Mouse (Mus musculus) lung, postnatal 0 days (tissue): ENCODE results near the gene Dlk2. TPM values are rescaled to one million over a fixed set of nuclear protein-coding genes. Genes with fewer than 3 reads are reported as not detected.
A peak's percentile ranks its signal among the peaks of the same experiment; 100 is the strongest.

Experiments used
- ATAC-seq: fragments of 200-750 bp; cut with Nextera tagmentation; 2 replicates; pipeline ENCODE4 v1.8.0; 2017; ENCODE audit warnings: moderate library complexity
- DNase-seq: peaks from one replicate; pipeline ENCODE4 v3.0.0-alpha.2; 2016; ENCODE audit warnings: low spot score
- H3K27ac ChIP-seq: fragments of 300-500 bp; sonication (generic); 2 replicates; pipeline ENCODE4 v1.5.1; 2014; ENCODE audit warnings: antibody characterized with exemption, mild to moderate bottlenecking, low read length, mixed read lengths
- H3K27me3 ChIP-seq: fragments of 300-500 bp; sonication (generic); replicated peaks from 2 replicates; pipeline ENCODE4 v1.6.1; 2014; ENCODE audit warnings: low read length, mixed read lengths; ENCODE audit not compliant: insufficient read depth
- H3K36me3 ChIP-seq: fragments of 300-500 bp; sonication (generic); 2 replicates; pipeline ENCODE4 v1.6.1; 2014; ENCODE audit warnings: low read length, mixed read lengths; ENCODE audit not compliant: insufficient read depth
- H3K4me1 ChIP-seq: fragments of 300-500 bp; sonication (generic); 2 replicates; pipeline ENCODE4 v1.6.1; 2014; ENCODE audit warnings: antibody characterized with exemption, low read depth, low read length, mixed read lengths; ENCODE audit not compliant: insufficient read depth
- H3K4me2 ChIP-seq: fragments of 300-500 bp; sonication (generic); replicated peaks from 2 replicates; pipeline ENCODE4 v1.6.1; 2014; ENCODE audit warnings: low read depth, mild to moderate bottlenecking, low read length, moderate library complexity, mixed read lengths
- H3K4me3 ChIP-seq: fragments of 300-500 bp; sonication (generic); 2 replicates; pipeline ENCODE4 v1.5.1; 2014; ENCODE audit warnings: low read depth, low read length
- H3K9ac ChIP-seq: fragments of 300-500 bp; sonication (generic); replicated peaks from 2 replicates; pipeline ENCODE4 v1.6.1; 2014; ENCODE audit warnings: low read depth, mild to moderate bottlenecking
- H3K9me3 ChIP-seq: fragments of 300-500 bp; sonication (generic); 2 replicates; pipeline ENCODE4 v1.6.1; 2016; ENCODE audit warnings: low read length, mixed read lengths
- CTCF ChIP-seq: IDR thresholded peaks from 2 replicates; pipeline ENCODE4 v1.5.1; 2016; ENCODE audit warnings: antibody characterized with exemption, mild to moderate bottlenecking
- EP300 ChIP-seq: IDR thresholded peaks from 2 replicates; pipeline ENCODE4 v1.6.1; 2016; ENCODE audit warnings: antibody characterized with exemption, mild to moderate bottlenecking, control low read depth
- WGBS: fragments of 180-500 bp; shearing (Covaris S2); extraction: QIAGEN DNeasy Blood & Tissue Kit; methylation state at CpG from one replicate; pipeline ENCODE4 v1.1.7; 2014; 5-methylcytosine and 5-hydroxymethylcytosine counted together
- polyA plus RNA-seq: library from polyadenylated mRNA; unstranded; fragments of >200 nt; fragmentation: Nextera tagmentation; extraction: Ambion mirVana; gene quantifications from 2 replicates; pipeline ENCODE4 v1.2.1, GENCODE M21; 2015

Dlk2 gene
- polyA plus RNA-seq, result 1.3 TPM in 2 replicates

DNA sequence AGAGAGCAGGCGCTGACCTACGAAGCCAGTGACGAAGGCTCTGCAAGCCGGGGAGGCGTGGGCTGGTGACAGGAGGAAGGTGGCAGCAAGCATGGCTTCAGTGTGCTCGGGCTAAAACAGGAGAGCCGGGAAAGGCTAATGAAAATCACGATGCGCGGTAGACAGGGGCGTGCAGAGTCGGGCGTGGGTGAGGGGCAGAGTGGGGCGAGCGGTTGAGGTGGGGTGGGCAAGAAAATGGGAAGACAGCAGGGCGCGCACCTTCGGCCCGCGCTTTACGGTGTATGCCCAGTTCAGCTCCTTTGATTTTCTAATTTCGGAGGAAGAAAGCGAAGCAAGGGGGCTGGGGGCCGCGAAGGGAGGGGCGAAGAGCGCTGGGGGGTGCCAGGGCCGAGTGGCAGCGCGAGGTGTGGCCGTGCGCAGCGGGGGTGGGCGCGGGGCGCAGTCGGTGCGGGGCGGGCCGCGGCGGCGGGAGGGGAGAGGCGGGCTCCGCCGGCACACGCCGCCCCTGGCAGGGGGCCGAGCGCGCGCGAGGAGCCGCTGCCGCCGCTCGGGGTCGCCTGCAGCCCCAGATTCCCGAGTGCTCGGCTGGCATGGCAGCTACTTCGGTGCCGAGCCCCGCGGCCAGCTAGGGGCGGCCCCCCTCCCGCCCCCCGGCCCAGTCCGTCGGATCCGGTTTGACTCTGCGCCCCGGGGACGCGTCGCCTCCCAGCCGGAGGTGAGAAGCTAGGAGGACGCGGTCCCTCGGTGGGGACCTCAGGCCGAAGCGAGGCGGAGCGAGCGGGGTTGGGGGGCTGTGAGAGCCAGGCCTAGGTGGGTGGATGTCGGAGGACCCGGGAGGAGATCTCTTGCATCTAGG is at the start of gene Dlk2:
Gene Dlk2 (plus strand): TSS at position 58 of the 856 bp plus-strand sequence.
- H3K4me3 ChIP-seq, result peak within 1 kb of the TSS; percentile 51
- DNase-seq (no peak), ATAC-seq (peak; percentile 16; the same call in 1 of the 2 replicates)
- no peaks in the 10 kb centered on the region for H3K9me3 ChIP-seq
- under 1% methylated on average over 48 of the region's 86 CpGs for WGBS
- peaks cover 31% of the 10 kb centered on the region for H3K27me3 ChIP-seq
- H3K36me3 ChIP-seq, result no peaks in the 10 kb centered on the region
- no peak for TF ChIP-seq CTCF
- no peak for TF ChIP-seq EP300
- H3K4me1 ChIP-seq, result peaks cover 11% of the 10 kb centered on the region; the same call in 1 of the 2 replicates
- H3K4me2 ChIP-seq, result peak within 1 kb of the TSS; percentile 99
- H3K9ac ChIP-seq, result peak within 1 kb of the TSS; percentile 23; the same call in 1 of the 2 replicates
- H3K27ac ChIP-seq, result 0 out of 2 replicates have a peak within 1 kb of the TSS, but pooled peaks have one; percentile 20

DNA sequence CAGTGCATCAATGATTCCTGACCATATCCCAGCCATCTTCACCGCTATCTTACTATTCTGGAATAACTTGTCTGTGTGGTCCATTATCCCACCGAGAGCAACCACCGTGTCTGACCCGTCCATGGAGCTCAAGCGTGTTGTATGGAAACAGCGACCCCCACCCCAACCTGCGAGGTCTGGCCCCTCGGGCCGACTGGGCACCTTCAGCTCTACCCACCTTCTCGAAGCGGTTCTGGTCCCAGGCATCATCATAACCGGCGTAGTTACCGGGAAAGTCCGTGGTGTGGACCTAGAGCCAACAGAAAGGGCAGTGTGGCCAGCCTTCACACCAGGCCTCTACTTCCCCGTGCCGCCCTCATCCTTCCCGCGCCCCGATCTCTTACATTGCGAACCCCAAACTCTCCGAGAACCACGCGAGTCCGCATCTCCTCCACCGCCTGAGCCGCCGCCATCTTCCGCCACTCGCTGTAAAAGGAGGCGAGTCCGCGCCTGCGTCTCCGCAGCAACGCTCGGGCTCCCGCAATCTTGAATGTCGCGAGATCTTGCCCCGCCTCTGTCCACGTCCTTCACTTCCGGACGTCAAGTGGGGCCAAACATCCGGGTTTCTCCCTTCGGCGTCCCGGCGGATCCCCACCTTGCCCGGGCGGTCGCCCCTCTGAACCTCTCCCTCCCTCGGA is 49.6 kb upstream of the Dlk2 start, which contains the start of the genes Polr1c and Yipf3:
Gene Polr1c (minus strand): TSS at position 543 of the 677 bp plus-strand sequence.
Gene Yipf3 (plus strand): TSS at position 569 of the 677 bp plus-strand sequence.
- peak; percentile 89 for ATAC-seq
- TF ChIP-seq EP300, result no peak
- no peak for TF ChIP-seq CTCF

DNA sequence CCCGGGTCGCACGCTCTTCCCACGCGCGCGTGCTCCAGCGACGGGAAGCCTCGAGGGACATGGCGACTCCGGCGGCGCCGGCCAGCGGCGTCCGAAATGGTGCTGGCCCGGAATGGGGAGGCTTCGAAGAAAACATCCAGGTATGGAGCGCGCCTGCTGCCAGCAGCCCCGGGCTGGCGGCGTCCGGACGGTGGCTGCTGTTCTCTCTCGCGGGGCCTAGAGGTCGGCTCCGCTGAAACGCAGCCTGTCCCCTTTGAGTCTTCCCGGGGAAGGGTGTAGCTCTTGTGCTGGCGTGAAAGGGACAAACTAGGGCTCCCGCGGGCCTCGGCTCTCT is 49.1 kb upstream of the Dlk2 start:
- ATAC-seq, result peak; percentile 39; the same call in 1 of the 2 replicates
- H3K27ac ChIP-seq, result peak overlapping the region; percentile 91
- H3K4me2 ChIP-seq, result peak overlapping the region; percentile 74
- H3K36me3 ChIP-seq, result peaks cover 29% of the 10 kb centered on the region; the same call in 1 of the 2 replicates
- WGBS, result under 1% methylated on average over 37 of the region's 37 CpGs
- peaks cover 15% of the 10 kb centered on the region for H3K4me1 ChIP-seq
- no peaks in the 10 kb centered on the region for H3K27me3 ChIP-seq
- no peak for DNase-seq
- no peaks in the 10 kb centered on the region for H3K9me3 ChIP-seq
- H3K9ac ChIP-seq, result peak overlapping the region; percentile 99
- TF ChIP-seq EP300, result no peak
- TF ChIP-seq CTCF, result no peak
- H3K4me3 ChIP-seq, result peak overlapping the region; percentile 89

More for the DNA sequence above, 49.6 kb upstream of the Dlk2 start, which contains the start of the genes Polr1c and Yipf3:
- Histone ChIP-seq H3K9ac (peak within 1 kb of the TSS; percentile 99), H3K9me3 (no peaks in the 10 kb centered on the region), H3K4me1 (peaks cover 15% of the 10 kb centered on the region), H3K36me3 (peaks cover 29% of the 10 kb centered on the region; the same call in 1 of the 2 replicates), H3K27me3 (no peaks in the 10 kb centered on the region), H3K27ac (peak within 1 kb of the TSS; percentile 91), H3K4me3 (peak within 1 kb of the TSS; percentile 89), H3K4me2 (peak within 1 kb of the TSS; percentile 74)
- under 1% methylated on average over 49 of the region's 53 CpGs for WGBS
- peak; percentile 98 for DNase-seq

DNA sequence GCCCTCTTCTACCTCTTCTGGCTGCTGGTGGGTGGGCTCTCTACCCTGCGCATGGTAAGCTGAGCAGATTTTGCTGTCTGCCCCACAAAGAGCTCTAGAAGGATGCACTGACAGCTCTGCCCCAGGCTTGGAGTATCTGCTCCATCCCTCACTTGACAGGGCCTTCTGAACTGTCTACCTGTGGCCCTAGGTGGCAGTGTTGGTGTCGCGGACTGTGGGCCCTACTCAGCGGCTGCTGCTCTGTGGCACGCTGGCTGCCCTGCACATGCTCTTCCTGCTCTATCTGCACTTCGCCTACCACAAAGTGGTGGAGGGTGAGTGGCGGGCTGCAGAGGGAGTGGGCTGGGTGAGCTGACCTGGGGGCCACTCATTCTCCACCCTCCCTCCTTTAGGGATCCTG is 46.0 kb upstream of the Dlk2 start:
- 65% methylated on average over 7 of the region's 7 CpGs for WGBS
- Histone ChIP-seq H3K27me3 (peaks cover 9% of the 10 kb centered on the region; the same call in 1 of the 2 replicates), H3K27ac (no peak overlapping the region), H3K9me3 (no peaks in the 10 kb centered on the region), H3K4me3 (no peak overlapping the region), H3K36me3 (peaks cover 21% of the 10 kb centered on the region; the same call in 1 of the 2 replicates), H3K4me2 (no peak overlapping the region), H3K9ac (no peak overlapping the region), H3K4me1 (peaks cover 16% of the 10 kb centered on the region)
- TF ChIP-seq EP300, result no peak
- peak; percentile 33 for TF ChIP-seq CTCF
- DNase-seq (no peak), ATAC-seq (no peak)

DNA sequence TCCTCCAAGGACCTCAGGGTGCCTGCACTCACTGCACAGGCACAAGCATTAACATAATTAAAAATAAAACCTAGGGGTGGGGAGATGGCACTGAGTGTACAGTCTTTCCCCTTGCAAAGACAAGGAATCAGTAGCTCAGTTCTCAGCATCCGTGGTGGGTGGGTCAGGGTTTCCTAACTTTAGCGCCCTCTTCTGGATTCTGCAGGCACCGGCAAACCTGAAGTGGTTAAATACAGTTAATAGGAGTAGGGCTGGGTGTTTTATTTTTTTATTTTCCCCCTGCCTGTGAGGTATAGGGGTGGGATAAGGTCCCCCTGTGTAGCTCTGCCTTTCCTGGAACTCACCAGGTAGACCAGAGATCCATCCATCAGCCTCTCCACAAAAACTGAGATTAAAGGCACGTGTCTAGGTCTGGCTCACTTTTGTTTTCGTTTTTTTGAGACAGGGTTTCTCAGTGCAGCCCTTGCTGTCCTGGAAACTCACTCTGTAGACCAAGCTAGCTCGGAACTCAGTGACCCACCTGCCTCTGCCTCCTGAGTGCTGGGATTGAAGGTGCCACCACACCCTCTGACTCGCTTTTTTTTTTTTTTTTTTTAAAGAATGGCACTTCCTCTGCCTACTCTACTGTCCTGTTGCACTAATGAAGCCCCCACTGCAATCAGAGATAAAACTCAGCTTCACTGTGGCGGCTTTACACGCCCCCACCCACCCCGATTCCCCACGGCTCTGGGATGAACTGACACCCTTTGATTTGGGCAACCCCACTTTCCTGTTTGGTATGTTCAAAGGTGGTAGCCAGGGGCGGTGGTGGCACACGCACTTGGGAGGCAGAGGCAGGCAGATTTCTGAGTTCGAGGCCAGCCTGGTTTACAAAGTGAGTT is 44.4 kb upstream of the Dlk2 start:
- Histone ChIP-seq H3K9ac (no peak overlapping the region), H3K4me3 (no peak overlapping the region), H3K4me2 (peak overlapping the region; percentile 97), H3K9me3 (no peaks in the 10 kb centered on the region), H3K27ac (no peak overlapping the region), H3K4me1 (peaks cover 11% of the 10 kb centered on the region), H3K36me3 (peaks cover 21% of the 10 kb centered on the region; the same call in 1 of the 2 replicates), H3K27me3 (peaks cover 9% of the 10 kb centered on the region; the same call in 1 of the 2 replicates)
- DNase-seq (peak; percentile 68), ATAC-seq (no peak)
- 49% methylated on average over 14 of the region's 14 CpGs for WGBS
- TF ChIP-seq EP300, result peak; percentile 34
- TF ChIP-seq CTCF, result peak; percentile 68
